Mouse (Mus musculus) layer of hippocampus, postnatal 25 days (tissue): Measurements from ENCODE around the gene 4930402F06Rik. TPM values are rescaled to one million over a fixed set of nuclear protein-coding genes. Genes with fewer than 3 reads are reported as not detected.
A peak's percentile ranks its signal among the peaks of the same experiment; 100 is the strongest.

ENCODE experiments used
- DNase-seq, 2 experiments: peaks; one replicate each; pipeline ENCODE4 v3.0.0; 2022; ENCODE audit warnings: mixed read lengths in 2 of 2, low spot score in 1 of 2; ENCODE audit errors: extremely low spot score in 1 of 2
- total RNA-seq, 2 experiments: library from RNA; stranded (reverse); gene quantifications; 2 replicates each; pipeline ENCODE4 v1.2.3; 2021

The 4930402F06Rik gene
- total RNA-seq, 2 experiments from 2014 or later, result not detected

- no peak for DNase-seq
Measured at GRCm38 (mm10) chr2:35345984-35346383, 51.0 kb downstream of the 4930402F06Rik start.

GRCm38 (mm10) chr2:35342605-35343004, 54.4 kb downstream of the 4930402F06Rik start:
- DNase-seq, result no peak

- no peak for DNase-seq
Measured at GRCm38 (mm10) chr2:35338707-35339106, 58.3 kb downstream of the 4930402F06Rik start.

GRCm38 (mm10) chr2:35338036-35338435, 58.9 kb downstream of the 4930402F06Rik start:
- DNase-seq, result no peak

- no peak for DNase-seq
Measured at GRCm38 (mm10) chr2:35337419-35337818, 59.6 kb downstream of the 4930402F06Rik start.

GRCm38 (mm10) chr2:35336388-35337280, 60.3 kb downstream of the 4930402F06Rik start, which contains the start of gene Stom:
Gene Stom, minus strand, starts transcription at chr2:35336976.
- DNase-seq, result peak; percentile 90 to 97

GRCm38 (mm10) chr2:35335620-35336019, 61.4 kb downstream of the 4930402F06Rik start:
- DNase-seq, result no peak

- no peak for DNase-seq
Measured at GRCm38 (mm10) chr2:35333670-35334069, 63.3 kb downstream of the 4930402F06Rik start.

GRCm38 (mm10) chr2:35331205-35331604, 65.8 kb downstream of the 4930402F06Rik start:
- DNase-seq, result no peak

GRCm38 (mm10) chr2:35329061-35329460, 67.9 kb downstream of the 4930402F06Rik start:
- no peak for DNase-seq

- no peak for DNase-seq
Measured at GRCm38 (mm10) chr2:35328064-35328792, 68.7 kb downstream of the 4930402F06Rik start.

- no peak for DNase-seq
Measured at GRCm38 (mm10) chr2:35327583-35327982, 69.4 kb downstream of the 4930402F06Rik start.

GRCm38 (mm10) chr2:35326931-35327330, 70.0 kb downstream of the 4930402F06Rik start:
- no peak for DNase-seq

GRCm38 (mm10) chr2:35325930-35326329, 71.0 kb downstream of the 4930402F06Rik start:
- no peak for DNase-seq

Other genes starting within 250 kb of the 4930402F06Rik start
- 100 to 1,000 TPM; 235 to 236 TPM for gene Rab14, start 196.1 kb downstream of the 4930402F06Rik start, total RNA-seq
- 100 to 1,000 TPM; 114 to 138 TPM for gene Gsn, start 140.8 kb downstream of the 4930402F06Rik start, total RNA-seq
- gene Stom, start 60.2 kb downstream of the 4930402F06Rik start, total RNA-seq, result 1 to 10 TPM; 8.0 to 8.9 TPM
- gene 4930568D16Rik, start 29.4 kb downstream of the 4930402F06Rik start, total RNA-seq, result not detected
- gene Ggta1, start 66.1 kb upstream of the 4930402F06Rik start, total RNA-seq, result 1 to 10 TPM; 2.0 to 3.9 TPM
- 100 to 1,000 TPM; 103 to 118 TPM for gene Dab2ip, start 161.1 kb upstream of the 4930402F06Rik start, total RNA-seq